Mouse (Mus musculus) kidney, adult 2 months (tissue): ENCODE data around the gene Tnfrsf13b. TPM values are rescaled to one million over a fixed set of nuclear protein-coding genes. Genes with fewer than 3 reads are reported as not detected.
"Not testable (repeated sequence)": the region's sequence is repeated elsewhere in the genome, so short reads cannot be mapped to it uniquely, and the experiment has no call there.

Experiments used
- DNase-seq: peaks from one replicate; pipeline ENCODE4 v3.0.0; 2021
- H3K27ac ChIP-seq: fragments of 200-500 bp; 2 replicates; pipeline ENCODE4 v1.5.1; 2012; ENCODE audit warnings: low read depth, low read length, control low read depth, inconsistent platforms; ENCODE audit not compliant: insufficient read depth
- H3K27me3 ChIP-seq: fragments of 200-500 bp; replicated peaks from 2 replicates; pipeline ENCODE4 v1.6.1; 2012; ENCODE audit warnings: mild to moderate bottlenecking, moderate library complexity, low read length, inconsistent platforms; ENCODE audit not compliant: control insufficient read depth, insufficient read depth
- H3K36me3 ChIP-seq: fragments of 200-500 bp; 2 replicates; pipeline ENCODE4 v1.6.1; 2012; ENCODE audit warnings: mild to moderate bottlenecking, moderate library complexity, low read length, inconsistent platforms; ENCODE audit not compliant: control insufficient read depth, insufficient read depth
- H3K4me1 ChIP-seq: fragments of 200-500 bp; 2 replicates; pipeline ENCODE4 v1.6.1; 2011; ENCODE audit warnings: low read length; ENCODE audit not compliant: control insufficient read depth, insufficient read depth
- H3K4me3 ChIP-seq: fragments of 200-500 bp; 2 replicates; pipeline ENCODE4 v1.5.1; 2011; ENCODE audit warnings: mild to moderate bottlenecking, low read depth, low read length, control low read depth; ENCODE audit not compliant: insufficient read depth
- CTCF ChIP-seq: fragments of 200-500 bp; conservative IDR thresholded peaks from 2 replicates; pipeline ENCODE4 v1.5.1; 2011; ENCODE audit warnings: low read depth, mild to moderate bottlenecking, control low read depth, low read length, moderate library complexity, mixed read lengths; ENCODE audit not compliant: insufficient read depth, insufficient read length
- POLR2A ChIP-seq: fragments of 200-500 bp; IDR thresholded peaks from one replicate; pipeline ENCODE4 v1.6.1; 2011; ENCODE audit warnings: low read depth, low read length, control low read depth
- WGBS: fragments of 180-500 bp; shearing (Covaris S2); methylation state at CpG from one replicate; pipeline ENCODE4 v1.1.7; 2018; 5-methylcytosine and 5-hydroxymethylcytosine counted together
- polyA plus RNA-seq: library from polyadenylated mRNA; depleted of rRNA; stranded (reverse); fragments of >200 nt; gene quantifications from 2 replicates; pipeline ENCODE4 v1.2.3, GENCODE M21; 2012

Tnfrsf13b gene
- polyA plus RNA-seq, 1 experiment = 7.4 TPM

GRCm38 (mm10) chr11:61161121-61161520 is 34.6 kb downstream of the Tnfrsf13b start:
- Histone ChIP-seq H3K27me3 (no peaks in the 10 kb centered on the region), H3K27ac (no peak overlapping the region), H3K4me3 (no peak overlapping the region), H3K36me3 (peaks cover 1% of the 10 kb centered on the region), H3K4me1 (no peaks in the 10 kb centered on the region)
- DNase-seq = no peak
- 91% methylated on average over 13 of the region's 13 CpGs for WGBS
- TF ChIP-seq POLR2A = no peak
- TF ChIP-seq CTCF = no peak

- TF ChIP-seq CTCF (no peak), POLR2A (no peak)
- Histone ChIP-seq H3K4me3 (no peak overlapping the region), H3K27me3 (no peaks in the 10 kb centered on the region), H3K27ac (no peak overlapping the region), H3K4me1 (no peaks in the 10 kb centered on the region), H3K36me3 (peaks cover 1% of the 10 kb centered on the region)
- 94% methylated on average over 14 of the region's 14 CpGs for WGBS
- DNase-seq = no peak
These were observed 36.2 kb downstream of the Tnfrsf13b start for GRCm38 (mm10) chr11:61162776-61163175.

- H3K27ac ChIP-seq = no peak overlapping the region
- H3K36me3 ChIP-seq = peaks cover 1% of the 10 kb centered on the region
- H3K4me1 ChIP-seq = no peaks in the 10 kb centered on the region
- no peak overlapping the region for H3K4me3 ChIP-seq
- no peaks in the 10 kb centered on the region for H3K27me3 ChIP-seq
- WGBS = 91% methylated on average over 3 of the region's 3 CpGs
- no peak for DNase-seq
- TF ChIP-seq POLR2A (no peak), CTCF (no peak)
These were observed 36.8 kb downstream of the Tnfrsf13b start for GRCm38 (mm10) chr11:61163341-61163740.

- no peak for TF ChIP-seq CTCF
- no peak for TF ChIP-seq POLR2A
- H3K36me3 ChIP-seq = peaks cover 1% of the 10 kb centered on the region
- no peaks in the 10 kb centered on the region for H3K27me3 ChIP-seq
- no peak overlapping the region for H3K27ac ChIP-seq
- H3K4me1 ChIP-seq = peaks cover 3% of the 10 kb centered on the region; the same call in 1 of the 2 replicates
- no peak overlapping the region for H3K4me3 ChIP-seq
- DNase-seq = no peak
- WGBS = 87% methylated on average over 6 of the region's 6 CpGs
These were observed 37.8 kb downstream of the Tnfrsf13b start for GRCm38 (mm10) chr11:61164366-61164765.

GRCm38 (mm10) chr11:61164881-61165280 is 38.3 kb downstream of the Tnfrsf13b start:
- Histone ChIP-seq H3K36me3 (no peaks in the 10 kb centered on the region; the same call in 1 of the 2 replicates), H3K27ac (no peak overlapping the region), H3K27me3 (no peaks in the 10 kb centered on the region), H3K4me1 (peaks cover 3% of the 10 kb centered on the region; the same call in 1 of the 2 replicates), H3K4me3 (no peak overlapping the region)
- whole genome bisulfite sequencing = 91% methylated on average over 10 of the region's 10 CpGs
- no peak for DNase-seq
- TF ChIP-seq POLR2A = no peak
- TF ChIP-seq CTCF = no peak

- TF ChIP-seq POLR2A (no peak), CTCF (no peak)
- WGBS = 69% methylated on average over 5 of the region's 5 CpGs
These were observed 43.6 kb downstream of the Tnfrsf13b start for GRCm38 (mm10) chr11:61170184-61170583.

GRCm38 (mm10) chr11:61173477-61173876 is 46.9 kb downstream of the Tnfrsf13b start:
- 38% methylated on average over 15 of the region's 15 CpGs for WGBS
- not testable (repeated sequence) for H3K36me3 ChIP-seq, H3K4me1 ChIP-seq, DNase-seq, H3K27me3 ChIP-seq, H3K4me3 ChIP-seq, H3K27ac ChIP-seq

More at GRCm38 (mm10) chr11:61170184-61170583, 43.6 kb downstream of the Tnfrsf13b start:
- no peak overlapping the region for H3K27ac ChIP-seq
- H3K4me3 ChIP-seq = no peak overlapping the region
- DNase-seq = no peak
- no peaks in the 10 kb centered on the region for H3K27me3 ChIP-seq
- no peaks in the 10 kb centered on the region; the same call in 1 of the 2 replicates for H3K36me3 ChIP-seq
- peaks cover 3% of the 10 kb centered on the region; the same call in 1 of the 2 replicates for H3K4me1 ChIP-seq
